Mouse (Mus musculus): ENCODE data around the gene Rnaseh2a.

- no peak for TF ChIP-seq POLR2A (IDR thresholded peaks at IDR 0.05; ENCODE audit: borderline replicate concordance, extremely low read depth, low read depth, low read length)
- TF ChIP-seq CTCF (IDR thresholded peaks at IDR 0.05; ENCODE audit: insufficient read depth, low read length) = no peak
Measured at GRCm38 (mm10) chr8:84973079-84973478, 3.5 kb upstream of the Rnaseh2a start.

Data from lung, adult 2 months (tissue).